Comparison of ENCODE assay signal across 9 mouse cellular contexts in the genomic region with DNA sequence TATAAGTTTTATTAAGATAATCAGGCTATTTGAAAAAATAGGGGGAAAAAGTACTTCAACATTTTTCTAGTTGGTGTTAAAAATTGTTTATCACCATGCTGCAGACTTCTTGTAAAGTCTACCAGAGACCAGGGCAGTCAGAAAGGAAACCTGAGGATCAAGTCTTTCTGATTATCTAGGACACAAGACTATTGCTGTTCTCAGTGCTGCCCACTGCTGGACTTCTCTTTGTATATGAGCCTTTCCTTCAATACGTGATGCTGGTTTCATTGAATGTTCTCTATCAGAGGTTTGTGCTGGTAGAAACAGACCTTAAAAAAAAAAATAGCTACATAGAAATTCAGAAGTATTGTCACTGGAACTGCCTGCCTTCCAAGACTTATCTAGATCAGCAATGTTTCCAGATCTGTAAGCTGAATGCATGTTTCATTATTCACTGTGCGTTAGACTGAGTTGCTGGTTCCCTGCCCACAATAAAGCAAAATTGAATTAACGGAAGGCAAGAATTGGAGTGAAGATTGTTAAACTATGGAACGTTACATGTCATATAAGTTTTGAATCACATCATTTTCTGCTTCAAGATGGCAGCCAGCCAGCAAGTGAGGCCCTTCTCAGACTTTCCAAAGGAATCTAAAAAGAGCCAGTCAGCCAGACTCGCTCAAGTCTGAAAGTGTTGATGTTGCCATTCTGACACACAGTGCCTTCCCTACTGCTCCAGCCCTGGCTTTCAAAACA. TPM values are rescaled to one million over a fixed set of nuclear protein-coding genes. Genes with fewer than 3 reads are reported as not detected.
A peak's percentile ranks its signal among the peaks of the same experiment; 100 is the strongest.
DNase-seq lines count a peak whose midpoint lies in the region; ATAC-seq and TF ChIP-seq lines count a peak whose summit lies in the region.
"Had no signal": no experiment of that assay in that cellular context is flagged by ENCODE, and none has a peak within 500 bp of the region (broad histone marks: within the 10 kb centered on the region; RNA-seq: fewer than 3 reads in every experiment).

No protein-coding gene starts in this region.

- intact Hi-C loops in heart, adult 2 months (cut with DNase I), result no loop called here
- intact Hi-C loops in heart, postnatal 25 days (cut with DNase I), result no loop called here

- no peak for DNase-seq in heart, adult 2 months
- DNase-seq in heart, postnatal 25 days (ENCODE audit: low spot score), result no peak
- DNase-seq in testis, postnatal 10 days (ENCODE audit: low spot score), result peak; percentile 46
- DNase-seq in testis, postnatal 14 days (ENCODE audit: low spot score), result no peak
- peak; percentile 65 for DNase-seq in kidney, postnatal 10 days
- no peak for DNase-seq in frontal cortex, postnatal 10 days (ENCODE audit: low spot score in 2 of 2)
- no peak for DNase-seq in neural tube, embryonic 10.5 days (ENCODE audit: extremely low spot score, low spot score)

- no peak overlapping the region for H3K9ac ChIP-seq in heart, adult 2 months (ENCODE audit: low read depth, low read length)
- H3K9ac ChIP-seq in stomach, embryonic 16.5 days (ENCODE audit: low read length), result no peak overlapping the region
- H3K9ac ChIP-seq: forebrain, embryonic 12.5 days had no signal

- no peaks in the 10 kb centered on the region; the same call in 1 of the 2 replicates for H3K36me3 ChIP-seq in heart, adult 2 months (ENCODE audit: control insufficient read depth, insufficient read depth, low read length)
- H3K36me3 ChIP-seq in stomach, embryonic 16.5 days (ENCODE audit: control insufficient read depth, insufficient read depth, low read length), result no peaks in the 10 kb centered on the region
- H3K36me3 ChIP-seq: forebrain, embryonic 12.5 days had no signal

- WGBS in heart, adult 2 months, result 59% methylated on average over 5 of the region's 5 CpGs
- WGBS in stomach, embryonic 16.5 days, result 44% methylated on average over 5 of the region's 5 CpGs

- H3K9me3 ChIP-seq in stomach, embryonic 16.5 days (replicated peaks; ENCODE audit: control insufficient read depth, low read length), result no peaks in the 10 kb centered on the region
- H3K9me3 ChIP-seq: forebrain, embryonic 12.5 days had no signal

- no peak for TF ChIP-seq POLR2A in heart, adult 2 months (IDR thresholded peaks at IDR 0.05; ENCODE audit: insufficient read depth, low read depth, low read length)

- no peaks in the 10 kb centered on the region for H3K27me3 ChIP-seq in heart, adult 2 months (ENCODE audit: control insufficient read depth, insufficient read depth, low read length)
- H3K27me3 ChIP-seq in stomach, embryonic 16.5 days (ENCODE audit: control insufficient read depth, insufficient read depth, low read length), result no peaks in the 10 kb centered on the region
- H3K27me3 ChIP-seq: forebrain, embryonic 12.5 days had no signal

- H3K79me2 ChIP-seq in heart, adult 2 months (replicated peaks; ENCODE audit: control insufficient read depth, insufficient read depth, low read length), result no peaks in the 10 kb centered on the region

- TF ChIP-seq CTCF in heart, adult 2 months (IDR thresholded peaks at IDR 0.05), result peak; percentile 62

- TF ChIP-seq EP300 in heart, adult 2 months (IDR thresholded peaks at IDR 0.05; ENCODE audit: insufficient read depth, low read depth, low read length), result no peak

- ATAC-seq in stomach, embryonic 16.5 days (ENCODE audit: insufficient read depth, low FRiP score), result no peak

- H3K4me2 ChIP-seq in stomach, embryonic 16.5 days (ENCODE audit: low read depth, low read length), result no peak overlapping the region
- H3K4me2 ChIP-seq: forebrain, embryonic 12.5 days had no signal

- no peak overlapping the region for H3K27ac ChIP-seq in heart, adult 2 months
- 0 out of 2 replicates have a peak overlapping the region, but pooled peaks have one; percentile 1 for H3K27ac ChIP-seq in stomach, embryonic 16.5 days (ENCODE audit: low read length)
- H3K27ac ChIP-seq: forebrain, embryonic 12.5 days had no signal

- no peaks in the 10 kb centered on the region for H3K4me1 ChIP-seq in heart, adult 2 months (ENCODE audit: control insufficient read depth, insufficient read depth, low read length)
- H3K4me1 ChIP-seq in stomach, embryonic 16.5 days (ENCODE audit: control insufficient read depth, insufficient read depth, low read length), result peaks cover 2% of the 10 kb centered on the region
- H3K4me1 ChIP-seq: forebrain, embryonic 12.5 days had no signal

- no peak overlapping the region for H3K4me3 ChIP-seq in heart, adult 2 months
- H3K4me3 ChIP-seq in stomach, embryonic 16.5 days (replicated peaks; ENCODE audit: low read length), result no peak overlapping the region
- H3K4me3 ChIP-seq: forebrain, embryonic 12.5 days had no signal

RNA-seq across cellular contexts. Expression of a gene that starts 21.0 kb away (rescaled TPM):
- total RNA-seq in heart, adult 2 months (2021), result 10 to 100 TPM in 1 of 2 experiments, 1 to 10 TPM in 1; 9.9 to 11.4 TPM
- 1.2 and 3.8 TPM in 2 replicates for polyA plus RNA-seq in heart, adult 2 months (2012; rRNA removed)
- 1 to 10 TPM; 8.9 to 9.7 TPM for total RNA-seq in heart, postnatal 25 days (2021)
- polyA plus RNA-seq in stomach, embryonic 16.5 days (2015; fragmentation: Nextera tagmentation; extraction: Ambion mirVana), result 24.1 and 25.2 TPM in 2 replicates

RNA-seq across cellular contexts. Expression of a gene that starts 32.6 kb away (rescaled TPM):
- under 1 TPM; 0.18 to 0.37 TPM for total RNA-seq in heart, adult 2 months (2021)
- 0.06 and 0.14 TPM in 2 replicates for polyA plus RNA-seq in heart, adult 2 months (2012; rRNA removed)
- under 1 TPM; 0.23 to 0.36 TPM for total RNA-seq in heart, postnatal 25 days (2021)
- polyA plus RNA-seq in stomach, embryonic 16.5 days (2015; fragmentation: Nextera tagmentation; extraction: Ambion mirVana), result 9.1 and 9.9 TPM in 2 replicates

Comparison
In these comparisons a context has a peak if more than half of its experiments do, and no peak if none do; other contexts are left out.
1. DNase-seq: peak in testis, postnatal 10 days (single experiment) and kidney, postnatal 10 days (single experiment); none in heart, adult 2 months (0 of 2), heart, postnatal 25 days (single experiment), testis, postnatal 14 days (single experiment), frontal cortex, postnatal 10 days (0 of 2) and neural tube, embryonic 10.5 days (single experiment).